Mouse (Mus musculus) MEL (cell line): Measurements from ENCODE around the gene Lrrfip1. TPM values are rescaled to one million over a fixed set of nuclear protein-coding genes. Genes with fewer than 3 reads are reported as not detected.

Source experiments
- DNase-seq: peaks from one replicate; pipeline ENCODE4 v3.0.0; 2011; ENCODE audit warnings: low read depth, low spot score
- H3K27ac ChIP-seq: 2 replicates; pipeline ENCODE4 v1.5.1; 2012; ENCODE audit warnings: low read depth, mild to moderate bottlenecking, control low read depth, low read length, moderate library complexity; ENCODE audit not compliant: control insufficient read depth
- H3K27me3 ChIP-seq, 2 experiments: fragments of 150-350 bp in 1 of 2; sonication (generic) in 1 of 2; 2 replicates each; pipeline ENCODE4 v1.6.1; 2012; ENCODE audit warnings: low read length in 2 of 2, mild to moderate bottlenecking in 2 of 2, improper control_type of control experiment in 1 of 2, moderate library complexity in 1 of 2; ENCODE audit not compliant: insufficient read depth in 2 of 2, control insufficient read depth in 1 of 2
- H3K36me3 ChIP-seq, 2 experiments: 2 replicates each; pipeline ENCODE4 v1.6.1; 2012 to 2014; ENCODE audit warnings: low read length in 2 of 2, improper control_type of control experiment in 1 of 2, inconsistent platforms in 1 of 2, mild to moderate bottlenecking in 1 of 2; ENCODE audit not compliant: insufficient read depth in 2 of 2, control insufficient read depth in 1 of 2
- H3K4me1 ChIP-seq, 2 experiments: fragments of 150-350 bp in 1 of 2; sonication (generic) in 1 of 2; 2 replicates each; pipeline ENCODE4 v1.6.1; 2012; ENCODE audit warnings: low read length in 2 of 2, improper control_type of control experiment in 1 of 2, mild to moderate bottlenecking in 1 of 2; ENCODE audit not compliant: insufficient read depth in 2 of 2, control insufficient read depth in 1 of 2
- H3K4me3 ChIP-seq, 2 experiments: fragments of 150-350 bp in 1 of 2; sonication (generic) in 1 of 2; 2 replicates each; pipeline ENCODE4 v1.5.1; 2012; ENCODE audit warnings: low read depth in 2 of 2, low read length in 2 of 2, mild to moderate bottlenecking in 2 of 2, moderate library complexity in 2 of 2, control low read depth in 1 of 2, improper control_type of control experiment in 1 of 2; ENCODE audit not compliant: control insufficient read depth in 1 of 2, insufficient read depth in 1 of 2
- H3K79me2 ChIP-seq: 2 replicates; pipeline ENCODE4 v1.6.1; 2012; ENCODE audit warnings: mild to moderate bottlenecking, low read length, moderate library complexity; ENCODE audit not compliant: control insufficient read depth, poor library complexity, insufficient read depth
- H3K9ac ChIP-seq: 2 replicates; pipeline ENCODE4 v1.6.1; 2012; ENCODE audit warnings: low read depth, mild to moderate bottlenecking, control low read depth, low read length, moderate library complexity; ENCODE audit not compliant: control insufficient read depth, poor library complexity, severe bottlenecking
- H3K9me3 ChIP-seq: fragments of 150-350 bp; sonication (generic); replicated peaks from 2 replicates; pipeline ENCODE4 v1.6.1; 2012; ENCODE audit warnings: mild to moderate bottlenecking, low read length, improper control_type of control experiment, moderate library complexity; ENCODE audit not compliant: insufficient read depth
- BHLHE40 ChIP-seq: IDR thresholded peaks from 2 replicates; pipeline ENCODE4 v1.6.1; 2012; ENCODE audit warnings: low read depth, mild to moderate bottlenecking, inconsistent platforms, low read length, improper control_type of control experiment, borderline replicate concordance
- CHD1 ChIP-seq: IDR thresholded peaks from 2 replicates; pipeline ENCODE4 v1.6.1; 2012; ENCODE audit warnings: low read depth, mild to moderate bottlenecking, inconsistent platforms, low read length, improper control_type of control experiment
- CTCF ChIP-seq, 3 experiments: IDR thresholded peaks in 2 of 3; conservative IDR thresholded peaks in 1 of 3; 2 replicates each; pipeline ENCODE4 v1.5.1; 2011 to 2012; ENCODE audit warnings: low read length in 3 of 3, low read depth in 2 of 3, mild to moderate bottlenecking in 2 of 3, improper control_type of control experiment in 1 of 3, inconsistent platforms in 1 of 3, mixed read lengths in 1 of 3, moderate library complexity in 1 of 3; ENCODE audit not compliant: control insufficient read depth in 1 of 3, insufficient read depth in 1 of 3, poor library complexity in 1 of 3, severe bottlenecking in 1 of 3
- E2F4 ChIP-seq: IDR thresholded peaks from 2 replicates; pipeline ENCODE4 v1.6.1; 2011; ENCODE audit warnings: low read depth, low read length, improper control_type of control experiment, borderline replicate concordance
- ELF1 ChIP-seq: IDR thresholded peaks from 2 replicates; pipeline ENCODE4 v1.6.1; 2014; ENCODE audit warnings: low read depth, mild to moderate bottlenecking, inconsistent platforms, low read length, improper control_type of control experiment, moderate library complexity
- EP300 ChIP-seq, 2 experiments: IDR thresholded peaks; 2 replicates each; pipeline ENCODE4 v1.6.1; 2011; ENCODE audit warnings: improper control_type of control experiment in 2 of 2, low read length in 2 of 2, low read depth in 1 of 2, mild to moderate bottlenecking in 1 of 2
- ETS1 ChIP-seq: IDR thresholded peaks from 2 replicates; pipeline ENCODE4 v1.6.1; 2012; ENCODE audit warnings: low read depth, mild to moderate bottlenecking, inconsistent platforms, low read length, improper control_type of control experiment, moderate library complexity
- GABPA ChIP-seq: IDR thresholded peaks from 2 replicates; pipeline ENCODE4 v1.6.1; 2012; ENCODE audit warnings: low read depth, mild to moderate bottlenecking, inconsistent platforms, low read length, improper control_type of control experiment, moderate library complexity
- GATA1 ChIP-seq: IDR thresholded peaks from 2 replicates; pipeline ENCODE4 v1.6.1; 2011; ENCODE audit warnings: low read depth, low read length, improper control_type of control experiment
- JUND ChIP-seq: IDR thresholded peaks from 2 replicates; pipeline ENCODE4 v1.6.1; 2011; ENCODE audit warnings: low read depth, mild to moderate bottlenecking, improper control_type of control experiment, low read length
- MAFK ChIP-seq: IDR thresholded peaks from 2 replicates; pipeline ENCODE4 v1.6.1; 2011; ENCODE audit warnings: low read depth, mild to moderate bottlenecking, low read length, improper control_type of control experiment, borderline replicate concordance
- MAX ChIP-seq: IDR thresholded peaks from 2 replicates; pipeline ENCODE4 v1.6.1; 2011; ENCODE audit warnings: low read length, improper control_type of control experiment
- MAZ ChIP-seq: IDR thresholded peaks from 2 replicates; pipeline ENCODE4 v1.6.1; 2012; ENCODE audit warnings: low read depth, mild to moderate bottlenecking, inconsistent platforms, low read length, improper control_type of control experiment
- MEF2A ChIP-seq: IDR thresholded peaks from 2 replicates; pipeline ENCODE4 v1.6.1; 2014; ENCODE audit warnings: low read depth, mild to moderate bottlenecking, inconsistent platforms, low read length, improper control_type of control experiment; ENCODE audit not compliant: poor library complexity, insufficient replicate concordance, severe bottlenecking; ENCODE audit errors: extremely low read depth
- MXI1 ChIP-seq: IDR thresholded peaks from 2 replicates; pipeline ENCODE4 v1.6.1; 2011; ENCODE audit warnings: mild to moderate bottlenecking, low read depth, low read length, improper control_type of control experiment
- MYB ChIP-seq: IDR thresholded peaks from 2 replicates; pipeline ENCODE4 v1.6.1; 2011; ENCODE audit warnings: mild to moderate bottlenecking, low read depth, low read length, improper control_type of control experiment
- MYC ChIP-seq: IDR thresholded peaks from 2 replicates; pipeline ENCODE4 v1.6.1; 2011; ENCODE audit warnings: low read depth, mild to moderate bottlenecking, low read length, improper control_type of control experiment, moderate library complexity
- POLR2AphosphoS5 ChIP-seq: IDR thresholded peaks from 2 replicates; pipeline ENCODE4 v1.6.1; 2012; ENCODE audit warnings: low read depth, borderline replicate concordance, mild to moderate bottlenecking, inconsistent platforms, low read length, moderate library complexity, mixed read lengths
- RAD21 ChIP-seq: IDR thresholded peaks from 2 replicates; pipeline ENCODE4 v1.6.1; 2011; ENCODE audit warnings: mild to moderate bottlenecking, low read depth, low read length, improper control_type of control experiment
- RCOR1 ChIP-seq: IDR thresholded peaks from 2 replicates; pipeline ENCODE4 v1.6.1; 2012; ENCODE audit warnings: low read depth, mild to moderate bottlenecking, inconsistent platforms, low read length, improper control_type of control experiment
- SIN3A ChIP-seq: IDR thresholded peaks from 2 replicates; pipeline ENCODE4 v1.6.1; 2012; ENCODE audit warnings: low read length, improper control_type of control experiment, inconsistent platforms
- SMC3 ChIP-seq: IDR thresholded peaks from 2 replicates; pipeline ENCODE4 v1.6.1; 2011; ENCODE audit warnings: low read depth, low read length, improper control_type of control experiment
- TAL1 ChIP-seq: IDR thresholded peaks from 2 replicates; pipeline ENCODE4 v1.6.1; 2012; ENCODE audit warnings: mild to moderate bottlenecking, inconsistent platforms, low read length, moderate library complexity, mixed read lengths
- TBP ChIP-seq: IDR thresholded peaks from 2 replicates; pipeline ENCODE4 v1.8.0; 2011; ENCODE audit warnings: low read depth, low read length, improper control_type of control experiment
- TCF12 ChIP-seq: IDR thresholded peaks from 2 replicates; pipeline ENCODE4 v1.6.1; 2014; ENCODE audit warnings: low read depth, mild to moderate bottlenecking, inconsistent platforms, low read length, improper control_type of control experiment, moderate library complexity
- UBTF ChIP-seq: IDR thresholded peaks from 2 replicates; pipeline ENCODE4 v1.6.1; 2012; ENCODE audit warnings: low read depth, mild to moderate bottlenecking, inconsistent platforms, low read length, improper control_type of control experiment, moderate library complexity, borderline replicate concordance; ENCODE audit not compliant: insufficient read depth
- USF1 ChIP-seq: IDR thresholded peaks from 2 replicates; pipeline ENCODE4 v1.6.1; 2014; ENCODE audit warnings: low read depth, mild to moderate bottlenecking, inconsistent platforms, low read length, improper control_type of control experiment, moderate library complexity
- ZMIZ1 ChIP-seq: IDR thresholded peaks from 2 replicates; pipeline ENCODE4 v1.6.1; 2012; ENCODE audit warnings: low read depth, mild to moderate bottlenecking, inconsistent platforms, low read length, improper control_type of control experiment, moderate library complexity
- ZNF384 ChIP-seq: IDR thresholded peaks from 2 replicates; pipeline ENCODE4 v1.6.1; 2012; ENCODE audit warnings: low read depth, mild to moderate bottlenecking, inconsistent platforms, low read length, improper control_type of control experiment
- polyA plus RNA-seq, 2 experiments: library from polyadenylated mRNA; stranded (reverse) in 1 of 2; unstranded in 1 of 2; fragments of >175 nt in 1 of 2; fragments of >200 nt in 1 of 2; gene quantifications; 2 replicates each; pipeline versions ENCODE4 v1.2.1 to v1.2.4; 2012; ENCODE audit warnings: low replicate concordance in 2 of 2, low read depth in 1 of 2; ENCODE audit not compliant: insufficient read length in 2 of 2, insufficient read depth in 1 of 2, missing spikeins in 1 of 2
- total RNA-seq: library from RNA; depleted of rRNA; stranded (reverse); fragments of 300-350 nt; gene quantifications from 2 replicates; pipeline ENCODE4 v1.2.3, GENCODE M21; 2012

Gene Lrrfip1
- total and polyA plus RNA-seq, 3 experiments: 12.9 to 15.4 TPM; not detected in 1

DNA sequence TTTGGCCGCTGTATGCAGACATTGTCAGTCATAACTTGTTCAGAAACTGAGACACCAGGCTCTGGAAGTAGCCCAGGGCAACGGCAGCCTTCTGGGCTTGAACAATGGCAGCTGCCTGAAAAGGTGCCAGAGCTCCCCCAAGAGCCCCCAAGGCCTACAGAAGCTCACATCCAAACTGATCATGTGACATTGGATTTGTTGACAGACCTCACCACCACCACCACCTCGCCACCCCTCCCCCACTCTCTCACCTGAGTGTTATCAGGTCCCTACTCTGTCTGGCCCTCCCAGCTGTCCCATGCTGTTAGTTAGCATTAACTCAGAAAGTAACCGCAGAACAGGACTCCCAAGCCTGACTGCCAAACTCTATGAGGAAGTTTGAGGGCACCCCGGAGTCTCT lies 44.7 kb downstream of the Lrrfip1 start:
- H3K9ac ChIP-seq: no peak overlapping the region
- peaks cover 0 to 18% of the 10 kb centered on the region in 2 experiments; a peak in 2 of 4 replicates for H3K36me3 ChIP-seq
- no peak overlapping the region for H3K27ac ChIP-seq
- no peaks in the 10 kb centered on the region for H3K27me3 ChIP-seq
- no peaks in the 10 kb centered on the region for H3K79me2 ChIP-seq
- no peaks in the 10 kb centered on the region for H3K9me3 ChIP-seq
- TF ChIP-seq MEF2A (no peak), MAFK (no peak), MYB (no peak), ZNF384 (no peak), GABPA (no peak), POLR2AphosphoS5 (no peak), ETS1 (peak; percentile 97), CTCF (IDR thresholded peaks at IDR 0.05 in 2 of 3, conservative IDR thresholded peaks at IDR 0.05 in 1 of 3; ENCODE audit: control insufficient read depth in 1 of 3, insufficient read depth in 1 of 3, low read depth in 2 of 3, low read length in 3 of 3, poor library complexity in 1 of 3, severe bottlenecking in 1 of 3) (no peak), TCF12 (peak; percentile 86), MAZ (peak; percentile 52; the same call in 1 of the 2 replicates), RCOR1 (peak; percentile 55; the same call in 1 of the 2 replicates), MAX (no peak), SIN3A (peak; percentile 54), BHLHE40 (peak; percentile 67; the same call in 1 of the 2 replicates), JUND (no peak), GATA1 (peak; percentile 58; the same call in 1 of the 2 replicates), MXI1 (0 out of 2 replicates have a peak, but pooled peaks have one; percentile 39), USF1 (peak; percentile 78), TBP (no peak), RAD21 (no peak), EP300 (IDR thresholded peaks at IDR 0.05; ENCODE audit: low read depth in 1 of 2, low read length in 2 of 2) (peak; percentile 65 to 82), ZMIZ1 (no peak), MYC (no peak), UBTF (no peak), SMC3 (no peak), CHD1 (no peak), TAL1 (peak; percentile 50), ELF1 (no peak), E2F4 (no peak)
- TF ChIP-seq, all 39 proteins: peak for 11
- peak; percentile 76 for DNase-seq
- no peak overlapping the region for H3K4me3 ChIP-seq
- H3K4me1 ChIP-seq: peaks cover 10 to 25% of the 10 kb centered on the region in 2 experiments
